Mouse (Mus musculus): ENCODE results near the gene Sf3a3.

Sf3a3 gene

DNA sequence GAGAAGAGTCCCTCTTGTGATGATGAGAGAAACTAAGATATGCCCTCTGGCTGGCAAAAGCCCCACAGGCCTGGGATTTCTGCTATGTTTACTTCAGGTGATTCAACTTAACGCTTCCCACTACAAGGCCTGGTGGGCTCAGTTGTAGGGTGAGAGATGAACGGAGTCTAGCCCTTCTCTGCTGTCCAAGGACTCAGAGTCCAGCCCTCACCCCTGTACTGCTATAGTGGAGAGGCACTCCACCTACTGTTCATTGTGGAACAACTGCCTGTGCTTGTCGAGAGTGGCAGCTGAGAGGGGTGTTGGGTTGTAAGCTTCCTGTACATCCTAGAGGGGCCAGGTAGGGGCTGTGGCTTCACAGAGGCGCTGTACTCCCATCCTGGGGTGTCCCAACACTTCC is 23.4 kb downstream of the Sf3a3 start:
- no peak for DNase-seq (ENCODE audit: low spot score in 2 of 2)

DNA sequence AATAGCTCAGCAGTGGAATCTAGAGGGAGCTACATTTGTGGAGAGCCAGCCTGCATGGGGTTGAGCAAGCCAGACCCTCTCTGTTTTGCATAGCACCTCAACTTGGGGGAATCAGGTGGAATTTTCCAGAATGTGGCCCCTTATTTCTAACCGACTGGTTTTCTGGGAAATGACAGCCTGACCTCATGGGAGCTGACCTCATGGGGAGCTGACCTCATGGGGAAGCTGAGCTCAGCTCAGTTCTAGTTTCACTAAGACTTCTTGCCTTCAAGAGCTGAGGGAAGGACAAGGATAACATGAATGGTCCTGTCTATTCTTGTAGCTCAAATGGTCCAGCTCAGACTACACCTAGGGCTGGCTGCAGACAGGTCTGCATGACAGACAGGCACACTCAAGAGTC is 24.2 kb downstream of the Sf3a3 start:
- no peak for DNase-seq (ENCODE audit: low spot score in 2 of 2)

DNA sequence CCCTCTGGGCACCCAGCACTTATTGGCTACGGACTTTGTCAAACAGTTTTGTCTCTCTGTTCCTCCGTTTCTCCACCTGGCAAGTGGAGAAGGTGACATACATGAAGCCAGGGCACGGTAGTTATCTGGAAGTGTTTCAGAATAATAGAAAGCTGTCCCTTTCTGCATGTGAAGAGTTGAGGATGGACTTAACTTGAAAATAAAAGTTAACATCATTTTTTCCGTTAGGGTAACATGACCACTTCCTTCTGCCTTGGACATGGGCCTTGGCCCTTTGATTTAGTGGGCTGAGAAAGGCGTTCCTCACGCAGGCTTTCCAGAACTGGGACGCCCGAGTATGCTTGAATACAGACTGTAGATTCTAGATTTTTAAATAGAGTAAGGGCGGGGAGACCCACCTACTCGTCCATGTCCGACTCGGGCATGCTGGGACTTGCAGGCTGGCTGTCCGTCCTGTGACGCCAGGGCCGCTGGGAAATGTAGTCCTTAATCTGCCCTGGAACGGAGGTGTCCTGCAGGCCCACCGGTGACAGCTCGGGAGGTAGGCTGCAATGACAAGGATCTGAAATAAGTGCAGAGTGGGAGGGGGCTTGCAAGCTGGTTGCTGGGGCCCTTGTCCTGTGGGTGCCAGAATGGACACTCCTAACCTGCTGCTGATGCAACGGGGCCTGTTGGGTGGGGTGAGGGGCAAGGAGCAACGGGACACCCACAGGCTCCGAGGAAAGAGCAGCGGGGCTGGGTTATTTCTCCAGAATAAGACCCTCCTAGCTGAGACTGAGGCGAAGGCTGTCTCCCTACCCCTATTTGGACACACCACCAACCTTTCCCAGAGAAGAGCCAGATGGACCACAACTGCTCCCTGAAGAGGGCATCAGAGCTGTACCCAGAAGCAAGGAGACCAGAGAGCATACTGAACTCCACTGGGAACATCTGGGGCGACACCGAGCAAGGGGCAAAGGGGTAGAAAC is 27.1 kb downstream of the Sf3a3 start, which contains the start of gene Inpp5b:
TSS of gene Inpp5b (plus strand) at position 475 of the 968 bp plus-strand sequence.
- DNase-seq (ENCODE audit: low spot score in 2 of 2) = peak; percentile 87 to 90

DNA sequence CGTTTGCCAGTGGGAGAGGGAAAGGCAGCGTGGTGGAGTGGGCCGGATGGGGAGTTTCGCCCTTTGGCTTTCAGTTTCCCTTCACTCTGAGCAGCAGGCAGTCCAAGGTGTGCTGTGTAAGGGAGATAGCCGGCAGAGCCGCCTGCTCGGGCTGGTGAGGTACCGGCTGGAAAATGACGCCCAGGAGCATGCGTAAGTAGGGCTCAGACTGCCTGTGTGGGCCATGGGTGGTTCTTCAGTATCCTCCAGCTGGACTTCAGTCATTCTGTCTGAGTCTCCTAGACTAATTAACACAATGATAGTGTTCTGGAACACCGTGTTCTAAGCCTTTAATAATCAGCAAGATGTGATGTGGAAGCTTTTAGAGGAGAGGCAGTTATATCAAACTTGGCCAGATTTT is 28.3 kb downstream of the Sf3a3 start:
- no peak for DNase-seq (ENCODE audit: low spot score in 2 of 2)

DNA sequence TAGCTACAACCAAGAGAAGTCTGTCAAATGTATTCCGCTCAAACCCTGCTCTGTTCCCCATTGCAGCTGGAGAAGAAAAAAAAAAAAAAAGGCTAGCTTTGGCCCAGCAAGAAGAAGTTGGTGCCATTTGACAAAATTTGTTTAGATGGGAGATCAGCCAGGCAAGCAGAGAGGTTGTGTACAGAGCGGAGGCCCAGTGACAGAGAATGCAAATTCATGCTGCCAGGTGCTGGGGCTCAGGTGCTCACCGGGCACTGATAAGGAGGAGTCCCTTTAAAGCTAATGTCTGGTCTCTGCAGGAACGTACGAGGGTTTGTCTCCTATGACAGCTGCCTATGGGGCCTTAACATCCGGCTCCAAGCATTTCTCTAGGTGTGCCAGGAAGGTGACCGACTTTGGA is 32.0 kb downstream of the Sf3a3 start:
- DNase-seq (ENCODE audit: low spot score in 2 of 2) = no peak

DNA sequence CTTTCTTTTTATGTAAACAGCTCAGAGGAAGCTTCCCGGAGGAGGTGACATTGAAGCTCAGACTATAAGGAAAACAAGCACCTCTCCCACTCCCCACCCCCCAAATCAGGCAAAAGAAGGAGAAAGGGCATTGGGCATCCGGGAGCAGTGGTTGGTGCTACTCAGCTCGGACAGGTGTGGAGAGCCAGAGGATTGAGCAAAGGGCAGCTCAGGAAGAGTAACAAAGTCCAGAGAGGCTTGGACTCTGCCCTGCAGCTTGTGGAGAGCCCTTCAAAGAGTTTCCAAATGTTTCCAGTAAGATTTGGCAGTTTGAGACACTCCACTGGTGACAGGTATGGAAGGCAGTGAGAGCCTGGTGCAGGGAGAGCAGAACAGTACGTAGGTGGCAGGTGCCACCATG is 33.3 kb downstream of the Sf3a3 start:
- no peak for DNase-seq (ENCODE audit: low spot score in 2 of 2)

- peak; percentile 98 to 99 for DNase-seq (ENCODE audit: low spot score in 2 of 2)
Observed at GRCm38 (mm10) chr4:124751300-124752250, 37.0 kb downstream of the Sf3a3 start.

DNA sequence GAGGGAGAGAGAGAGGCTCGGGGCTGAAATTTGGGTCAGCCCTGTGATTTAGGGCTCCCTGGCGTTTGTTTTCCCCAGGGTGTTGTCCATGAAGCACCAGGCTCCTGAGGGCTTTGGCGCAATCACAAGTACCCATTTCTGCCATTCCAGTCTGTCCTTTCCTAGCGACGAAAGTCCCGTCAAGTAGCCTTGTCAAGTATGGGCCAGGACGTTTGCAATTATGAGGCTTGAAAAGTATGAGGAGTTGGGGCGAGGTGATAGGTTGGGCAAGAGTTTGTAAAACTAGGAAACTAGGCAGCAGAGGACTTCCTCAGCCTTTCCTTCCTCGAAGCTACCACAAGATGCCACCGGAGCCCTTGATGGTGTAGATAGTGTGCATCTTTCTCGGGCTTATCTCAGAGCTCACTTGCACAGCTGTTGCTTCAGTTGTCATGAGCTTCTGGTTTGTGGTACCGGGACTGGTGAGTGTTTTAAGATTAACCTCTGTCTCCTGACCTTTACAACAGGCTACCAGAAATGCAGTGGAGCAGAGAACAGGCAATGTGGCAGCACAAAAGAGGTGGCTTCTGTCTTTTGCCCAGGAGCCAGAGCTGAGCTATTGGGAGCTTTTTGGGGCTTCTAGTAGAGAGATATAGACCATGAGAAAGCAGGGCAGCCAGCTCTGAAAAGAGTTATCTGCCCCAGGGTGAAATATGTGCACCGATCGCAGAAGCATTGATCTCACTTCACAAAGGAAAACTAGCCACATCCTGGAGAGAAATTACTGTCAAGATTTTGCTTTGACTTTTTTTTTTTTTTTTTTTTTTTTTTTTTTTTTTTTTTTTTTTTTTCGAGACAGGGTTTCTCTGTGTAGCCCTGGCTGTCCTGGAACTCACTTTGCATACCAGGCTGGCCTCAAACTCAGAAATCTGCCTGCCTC is 38.0 kb downstream of the Sf3a3 start:
- no peak for DNase-seq (ENCODE audit: low spot score in 2 of 2)

DNA sequence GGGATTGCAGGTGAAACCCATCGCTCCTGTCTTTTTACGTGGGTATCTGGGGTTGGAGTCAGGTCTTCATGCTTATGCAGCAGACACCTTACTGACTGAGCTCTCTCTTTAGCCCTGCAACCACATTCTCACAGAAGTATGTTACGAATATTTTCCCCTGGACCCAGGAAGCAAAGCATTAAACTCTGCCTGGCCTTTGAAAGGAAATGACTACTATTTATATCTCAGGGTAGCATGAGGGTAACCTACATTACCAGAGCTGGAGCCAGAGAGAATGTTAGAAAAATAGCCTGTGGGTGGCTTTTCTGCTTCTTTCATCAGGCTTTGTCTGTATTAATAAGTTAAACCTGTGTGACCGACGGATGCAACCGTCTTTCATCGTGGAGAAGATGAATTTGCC is 41.0 kb downstream of the Sf3a3 start:
- no peak for DNase-seq (ENCODE audit: low spot score in 2 of 2)

- no peak for DNase-seq (ENCODE audit: low spot score in 2 of 2)
Observed at GRCm38 (mm10) chr4:124759305-124759811, 44.8 kb downstream of the Sf3a3 start.

- no peak for DNase-seq (ENCODE audit: low spot score in 2 of 2)
Observed at GRCm38 (mm10) chr4:124761201-124761600, 46.6 kb downstream of the Sf3a3 start.

DNA sequence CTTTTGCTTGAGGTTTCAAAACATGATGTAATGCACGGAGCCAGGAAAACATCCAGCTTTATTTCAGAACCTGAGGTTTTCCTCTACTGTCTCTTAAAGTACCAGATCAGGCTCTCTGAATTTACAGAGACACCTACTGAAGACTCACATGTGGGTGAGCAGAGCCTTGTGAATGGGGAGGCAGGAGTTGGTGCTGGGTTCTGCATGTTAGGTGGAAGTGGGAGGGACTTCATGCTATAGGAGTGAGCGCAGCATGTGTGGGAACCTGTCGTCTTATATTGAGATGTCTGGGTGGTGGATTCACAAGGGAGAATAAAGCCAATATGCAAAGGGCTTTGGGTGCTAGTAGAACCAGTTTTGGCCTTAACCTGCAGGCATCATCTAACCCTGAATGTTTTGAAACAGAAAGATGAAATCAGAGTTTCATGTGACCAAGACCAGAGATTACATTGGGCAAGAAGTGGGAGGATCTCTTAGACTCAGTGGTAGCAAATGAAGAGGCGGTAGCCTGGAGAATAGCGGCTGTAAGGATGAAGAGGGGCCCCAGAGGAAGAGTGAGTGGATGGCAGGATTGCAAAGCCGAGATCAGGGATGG is 48.4 kb downstream of the Sf3a3 start:
- DNase-seq (ENCODE audit: low spot score in 2 of 2) = no peak

DNA sequence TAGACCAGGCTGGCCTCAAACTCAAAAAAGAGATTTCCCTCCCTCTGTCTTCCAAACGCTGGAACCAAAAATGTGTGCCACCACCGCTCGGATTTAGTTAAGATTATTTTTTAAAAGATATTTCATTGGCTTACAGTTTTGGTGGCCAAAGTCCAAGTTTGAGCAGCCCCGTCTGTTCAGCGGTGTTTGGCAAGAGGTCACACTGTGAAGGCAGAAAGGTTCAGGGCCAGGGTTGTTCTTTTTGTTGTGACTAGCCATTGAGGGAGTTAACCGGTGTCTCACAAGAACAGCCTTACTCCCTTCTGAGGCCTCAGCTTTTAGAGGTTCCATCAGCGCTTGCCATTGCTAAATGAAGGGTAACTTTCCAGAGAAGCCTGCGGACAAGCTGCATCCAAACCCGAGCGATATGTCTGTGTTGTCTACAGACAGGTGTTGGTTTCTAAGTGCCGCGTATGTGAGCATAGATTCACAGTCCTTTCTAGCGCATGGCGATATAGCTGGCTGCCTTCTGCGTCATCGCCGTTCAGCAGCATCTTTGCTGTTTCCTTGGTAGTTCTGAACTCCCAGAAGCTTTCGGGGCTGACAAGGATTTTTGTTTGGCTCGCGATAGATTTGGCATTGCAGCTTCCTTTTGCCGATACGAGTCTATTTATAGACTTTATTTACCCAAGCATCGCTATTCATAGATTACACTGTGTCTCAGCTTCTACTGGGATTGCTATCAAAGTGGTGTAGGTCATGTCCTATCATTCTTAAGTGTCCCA is 51.4 kb downstream of the Sf3a3 start:
- DNase-seq (ENCODE audit: low spot score in 2 of 2) = peak in 1 of 2 experiments; percentile 56

DNA sequence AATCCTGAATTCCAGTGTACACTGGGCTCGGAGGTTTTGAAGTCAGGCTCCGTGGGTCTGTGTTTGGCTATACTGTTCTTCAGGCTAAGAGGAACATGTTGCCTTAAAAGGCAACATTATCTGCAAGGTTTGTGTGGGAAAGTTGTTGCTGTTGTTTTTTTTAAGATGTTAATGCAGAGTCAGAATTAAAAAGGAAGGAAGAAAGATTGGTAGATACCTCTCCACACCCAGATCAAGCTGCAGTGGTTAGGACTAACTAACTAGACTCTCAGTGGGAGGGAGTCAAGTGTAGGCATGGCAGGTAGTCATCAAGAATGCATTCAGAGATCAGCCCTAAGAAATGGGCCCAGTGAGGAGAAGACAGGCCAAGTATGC is 52.0 kb downstream of the Sf3a3 start:
- DNase-seq (ENCODE audit: low spot score in 2 of 2) = no peak

DNA sequence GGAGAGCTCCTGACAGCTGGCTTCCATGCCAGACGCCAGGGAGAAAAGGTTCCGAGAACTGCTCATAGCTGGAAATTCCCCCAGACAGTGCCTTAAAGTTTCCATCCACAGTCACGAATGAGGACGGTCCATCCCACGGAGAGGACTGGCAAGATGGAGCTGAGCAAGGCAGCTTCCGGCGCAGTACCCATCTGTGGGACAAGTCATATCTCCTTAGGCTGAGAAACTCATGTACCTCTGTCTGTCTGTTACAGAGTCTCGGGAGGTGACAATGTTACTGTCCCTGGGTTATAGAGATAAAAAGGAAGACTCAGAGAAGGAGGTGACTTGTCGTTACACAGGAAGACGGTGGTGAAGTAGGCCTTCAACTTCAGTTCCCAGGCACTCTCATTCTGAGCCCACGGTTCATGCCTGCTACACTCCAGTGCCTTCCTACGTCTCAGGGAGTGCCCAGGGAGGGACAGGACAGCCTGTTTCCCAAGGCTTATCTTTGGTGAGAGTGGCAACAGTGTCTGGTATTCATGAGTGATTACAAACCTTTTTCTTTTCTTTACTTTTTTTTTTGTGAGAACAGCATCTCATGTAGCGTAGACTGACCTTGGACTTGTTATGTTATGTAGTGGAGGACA is 54.5 kb downstream of the Sf3a3 start:
- peak in 1 of 2 experiments; percentile 14 for DNase-seq (ENCODE audit: low spot score in 2 of 2)

DNA sequence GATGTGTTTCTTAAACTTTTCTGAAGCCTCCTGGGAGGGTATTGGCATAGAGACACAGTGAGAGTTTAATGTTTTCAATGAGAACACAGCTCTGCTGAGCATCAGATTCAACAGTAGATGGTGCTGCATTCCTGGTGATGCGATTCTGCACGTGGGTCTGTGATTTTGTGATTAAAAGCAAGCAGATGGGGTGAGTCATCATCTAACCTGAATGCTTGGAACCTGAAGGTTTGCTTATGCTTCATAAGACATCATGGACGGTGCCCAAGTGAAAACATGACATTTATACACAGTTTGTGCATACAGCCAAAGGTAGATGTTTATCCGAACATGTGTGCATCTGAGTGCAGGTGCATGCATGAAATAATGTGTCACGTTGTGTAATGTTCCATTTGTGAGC is 56.0 kb downstream of the Sf3a3 start:
- peak in 1 of 2 experiments; percentile 47 for DNase-seq (ENCODE audit: low spot score in 2 of 2)

- DNase-seq (ENCODE audit: low spot score in 2 of 2) = no peak
Observed at GRCm38 (mm10) chr4:124772125-124772524, 57.5 kb downstream of the Sf3a3 start.

- no peak for DNase-seq (ENCODE audit: low spot score in 2 of 2)
Observed at GRCm38 (mm10) chr4:124773449-124773848, 58.9 kb downstream of the Sf3a3 start.

DNA sequence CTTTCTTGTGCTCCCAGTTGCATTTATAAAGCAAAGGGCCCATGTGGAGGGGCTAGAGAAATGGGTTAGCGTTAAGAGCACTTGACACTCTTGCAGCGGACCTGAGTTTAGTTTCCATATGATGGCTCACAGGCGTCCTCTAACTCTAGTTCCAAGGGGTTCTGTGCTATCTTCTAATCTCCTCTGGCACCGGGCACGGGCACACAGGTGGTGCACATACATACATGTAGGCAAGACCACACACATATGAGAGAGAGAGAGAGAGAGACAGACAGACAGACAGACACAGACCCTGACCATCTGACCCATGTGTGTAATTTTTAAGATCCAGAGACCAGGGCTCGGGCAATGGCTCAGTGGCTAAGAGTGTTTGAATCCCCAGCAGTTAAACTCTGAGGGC is 59.4 kb downstream of the Sf3a3 start:
- DNase-seq (ENCODE audit: low spot score in 2 of 2) = no peak

Measured in frontal cortex, postnatal 36 days (tissue).